Mouse (Mus musculus): ENCODE data around the gene Zfp536. TPM values are rescaled to one million over a fixed set of nuclear protein-coding genes. Genes with fewer than 3 reads are reported as not detected.
A peak's percentile ranks its signal among the peaks of the same experiment; 100 is the strongest.

Zfp536 gene
- 7.0 and 8.8 TPM in 2 replicates for polyA plus RNA-seq (2015; fragmentation: Nextera tagmentation; extraction: Ambion mirVana)

- H3K9me3 ChIP-seq (ENCODE audit: control insufficient read depth, low read length): no peaks in the 10 kb centered on the region
- 1% methylated on average over 27 of the region's 27 CpGs for WGBS
Measured at GRCm38 (mm10) chr7:37773312-37773702, at the start of gene Zfp536. Gene Zfp536 (minus strand): TSS chr7:37773641.

GRCm38 (mm10) chr7:37820670-37821301 is 47.3 kb upstream of the Zfp536 start:
- ATAC-seq: peak; percentile 55; the same call in 1 of the 2 replicates

More at GRCm38 (mm10) chr7:37773312-37773702, at the start of gene Zfp536:
- H3K9ac ChIP-seq (ENCODE audit: low read depth, low read length): peak within 1 kb of the TSS; percentile 62
- ATAC-seq: no peak
- peak within 1 kb of the TSS; percentile 85 for H3K4me2 ChIP-seq (ENCODE audit: low read depth, low read length)
- H3K36me3 ChIP-seq (ENCODE audit: control insufficient read depth, insufficient read depth, low read length): no peaks in the 10 kb centered on the region
- H3K27me3 ChIP-seq (replicated peaks; ENCODE audit: control insufficient read depth, insufficient read depth, low read length): peaks cover 57% of the 10 kb centered on the region
- H3K27ac ChIP-seq (ENCODE audit: low read length): 0 out of 2 replicates have a peak within 1 kb of the TSS, but pooled peaks have one; percentile 13
- H3K4me1 ChIP-seq (ENCODE audit: control insufficient read depth, insufficient read depth, low read length): peaks cover 9% of the 10 kb centered on the region; the same call in 1 of the 2 replicates
- peak within 1 kb of the TSS; percentile 60 for H3K4me3 ChIP-seq (ENCODE audit: low read length)

GRCm38 (mm10) chr7:37818631-37819340 is 45.3 kb upstream of the Zfp536 start:
- Histone ChIP-seq H3K4me1 (ENCODE audit: control insufficient read depth, insufficient read depth, low read length) (no peaks in the 10 kb centered on the region), H3K36me3 (ENCODE audit: control insufficient read depth, insufficient read depth, low read length) (no peaks in the 10 kb centered on the region), H3K27ac (ENCODE audit: low read length) (no peak overlapping the region), H3K4me3 (ENCODE audit: low read length) (no peak overlapping the region), H3K4me2 (ENCODE audit: low read depth, low read length) (no peak overlapping the region), H3K27me3 (replicated peaks; ENCODE audit: control insufficient read depth, insufficient read depth, low read length) (no peaks in the 10 kb centered on the region), H3K9me3 (ENCODE audit: control insufficient read depth, low read length) (no peaks in the 10 kb centered on the region), H3K9ac (ENCODE audit: low read depth, low read length) (no peak overlapping the region)
- no peak for ATAC-seq
- WGBS: 88% methylated on average over 8 of the region's 8 CpGs

More at GRCm38 (mm10) chr7:37820670-37821301, 47.3 kb upstream of the Zfp536 start:
- H3K9ac ChIP-seq (ENCODE audit: low read depth, low read length): no peak overlapping the region
- H3K27ac ChIP-seq (ENCODE audit: low read length): no peak overlapping the region
- WGBS: 59% methylated on average over 11 of the region's 11 CpGs
- no peaks in the 10 kb centered on the region for H3K27me3 ChIP-seq (replicated peaks; ENCODE audit: control insufficient read depth, insufficient read depth, low read length)
- H3K4me1 ChIP-seq (ENCODE audit: control insufficient read depth, insufficient read depth, low read length): no peaks in the 10 kb centered on the region
- H3K4me3 ChIP-seq (ENCODE audit: low read length): no peak overlapping the region
- no peak overlapping the region for H3K4me2 ChIP-seq (ENCODE audit: low read depth, low read length)
- no peaks in the 10 kb centered on the region for H3K36me3 ChIP-seq (ENCODE audit: control insufficient read depth, insufficient read depth, low read length)
- no peaks in the 10 kb centered on the region for H3K9me3 ChIP-seq (ENCODE audit: control insufficient read depth, low read length)

- Histone ChIP-seq H3K27ac (ENCODE audit: low read length) (no peak overlapping the region), H3K4me1 (ENCODE audit: control insufficient read depth, insufficient read depth, low read length) (no peaks in the 10 kb centered on the region), H3K27me3 (replicated peaks; ENCODE audit: control insufficient read depth, insufficient read depth, low read length) (no peaks in the 10 kb centered on the region), H3K4me3 (ENCODE audit: low read length) (no peak overlapping the region), H3K36me3 (ENCODE audit: control insufficient read depth, insufficient read depth, low read length) (no peaks in the 10 kb centered on the region), H3K9me3 (ENCODE audit: control insufficient read depth, low read length) (no peaks in the 10 kb centered on the region), H3K9ac (ENCODE audit: low read depth, low read length) (no peak overlapping the region), H3K4me2 (ENCODE audit: low read depth, low read length) (no peak overlapping the region)
- WGBS: 88% methylated on average over 7 of the region's 7 CpGs
- ATAC-seq: no peak
Measured at GRCm38 (mm10) chr7:37816901-37817300, 43.5 kb upstream of the Zfp536 start.

GRCm38 (mm10) chr7:37814844-37815406 is 41.5 kb upstream of the Zfp536 start:
- 47% methylated on average over 8 of the region's 8 CpGs for WGBS
- Histone ChIP-seq H3K27ac (ENCODE audit: low read length) (no peak overlapping the region), H3K27me3 (replicated peaks; ENCODE audit: control insufficient read depth, insufficient read depth, low read length) (no peaks in the 10 kb centered on the region)

GRCm38 (mm10) chr7:37813676-37814075 is 40.2 kb upstream of the Zfp536 start:
- Histone ChIP-seq H3K27ac (ENCODE audit: low read length) (no peak overlapping the region), H3K4me3 (ENCODE audit: low read length) (no peak overlapping the region), H3K36me3 (ENCODE audit: control insufficient read depth, insufficient read depth, low read length) (no peaks in the 10 kb centered on the region), H3K27me3 (replicated peaks; ENCODE audit: control insufficient read depth, insufficient read depth, low read length) (no peaks in the 10 kb centered on the region), H3K4me1 (ENCODE audit: control insufficient read depth, insufficient read depth, low read length) (no peaks in the 10 kb centered on the region), H3K9ac (ENCODE audit: low read depth, low read length) (no peak overlapping the region), H3K9me3 (ENCODE audit: control insufficient read depth, low read length) (no peaks in the 10 kb centered on the region), H3K4me2 (ENCODE audit: low read depth, low read length) (no peak overlapping the region)
- WGBS: 60% methylated on average over 10 of the region's 10 CpGs
- no peak for ATAC-seq

More at GRCm38 (mm10) chr7:37814844-37815406, 41.5 kb upstream of the Zfp536 start:
- Histone ChIP-seq H3K4me2 (ENCODE audit: low read depth, low read length) (no peak overlapping the region), H3K9ac (ENCODE audit: low read depth, low read length) (no peak overlapping the region), H3K4me3 (ENCODE audit: low read length) (no peak overlapping the region), H3K9me3 (ENCODE audit: control insufficient read depth, low read length) (no peaks in the 10 kb centered on the region), H3K36me3 (ENCODE audit: control insufficient read depth, insufficient read depth, low read length) (no peaks in the 10 kb centered on the region), H3K4me1 (ENCODE audit: control insufficient read depth, insufficient read depth, low read length) (no peaks in the 10 kb centered on the region)
- peak; percentile 52; the same call in 1 of the 2 replicates for ATAC-seq

- Histone ChIP-seq H3K4me3 (ENCODE audit: low read length) (no peak overlapping the region), H3K9me3 (ENCODE audit: control insufficient read depth, low read length) (no peaks in the 10 kb centered on the region), H3K9ac (ENCODE audit: low read depth, low read length) (no peak overlapping the region), H3K4me1 (ENCODE audit: control insufficient read depth, insufficient read depth, low read length) (no peaks in the 10 kb centered on the region), H3K4me2 (ENCODE audit: low read depth, low read length) (no peak overlapping the region), H3K36me3 (ENCODE audit: control insufficient read depth, insufficient read depth, low read length) (no peaks in the 10 kb centered on the region), H3K27me3 (replicated peaks; ENCODE audit: control insufficient read depth, insufficient read depth, low read length) (no peaks in the 10 kb centered on the region), H3K27ac (ENCODE audit: low read length) (no peak overlapping the region)
- 88% methylated on average over 5 of the region's 5 CpGs for WGBS
- no peak for ATAC-seq
Measured at GRCm38 (mm10) chr7:37809908-37810307, 36.5 kb upstream of the Zfp536 start.

GRCm38 (mm10) chr7:37809001-37809400 is 35.6 kb upstream of the Zfp536 start:
- Histone ChIP-seq H3K4me2 (ENCODE audit: low read depth, low read length) (no peak overlapping the region), H3K36me3 (ENCODE audit: control insufficient read depth, insufficient read depth, low read length) (no peaks in the 10 kb centered on the region), H3K9me3 (ENCODE audit: control insufficient read depth, low read length) (no peaks in the 10 kb centered on the region), H3K4me3 (ENCODE audit: low read length) (no peak overlapping the region), H3K4me1 (ENCODE audit: control insufficient read depth, insufficient read depth, low read length) (no peaks in the 10 kb centered on the region), H3K9ac (ENCODE audit: low read depth, low read length) (no peak overlapping the region), H3K27me3 (replicated peaks; ENCODE audit: control insufficient read depth, insufficient read depth, low read length) (no peaks in the 10 kb centered on the region), H3K27ac (ENCODE audit: low read length) (no peak overlapping the region)
- ATAC-seq: no peak
- WGBS: 82% methylated on average over 4 of the region's 4 CpGs

GRCm38 (mm10) chr7:37801160-37801559 is 27.7 kb upstream of the Zfp536 start:
- no peak for ATAC-seq
- Histone ChIP-seq H3K9ac (ENCODE audit: low read depth, low read length) (no peak overlapping the region), H3K4me2 (ENCODE audit: low read depth, low read length) (no peak overlapping the region), H3K27me3 (replicated peaks; ENCODE audit: control insufficient read depth, insufficient read depth, low read length) (no peaks in the 10 kb centered on the region), H3K9me3 (ENCODE audit: control insufficient read depth, low read length) (no peaks in the 10 kb centered on the region), H3K4me1 (ENCODE audit: control insufficient read depth, insufficient read depth, low read length) (no peaks in the 10 kb centered on the region), H3K36me3 (ENCODE audit: control insufficient read depth, insufficient read depth, low read length) (no peaks in the 10 kb centered on the region), H3K4me3 (ENCODE audit: low read length) (no peak overlapping the region), H3K27ac (ENCODE audit: low read length) (no peak overlapping the region)
- 71% methylated on average over 3 of the region's 3 CpGs for WGBS
